Mouse (Mus musculus): Measurements from ENCODE around the gene Arid5a.
A peak's percentile ranks its signal among the peaks of the same experiment; 100 is the strongest.

Gene Arid5a

GRCm38 (mm10) chr1:36331743-36332142 lies 24.2 kb downstream of the Arid5a start:
- DNase-seq: no peak

- DNase-seq: no peak
Measured at GRCm38 (mm10) chr1:36332955-36333887, 25.7 kb downstream of the Arid5a start.

GRCm38 (mm10) chr1:36342547-36342946 lies 35.0 kb downstream of the Arid5a start:
- no peak for DNase-seq

DNA sequence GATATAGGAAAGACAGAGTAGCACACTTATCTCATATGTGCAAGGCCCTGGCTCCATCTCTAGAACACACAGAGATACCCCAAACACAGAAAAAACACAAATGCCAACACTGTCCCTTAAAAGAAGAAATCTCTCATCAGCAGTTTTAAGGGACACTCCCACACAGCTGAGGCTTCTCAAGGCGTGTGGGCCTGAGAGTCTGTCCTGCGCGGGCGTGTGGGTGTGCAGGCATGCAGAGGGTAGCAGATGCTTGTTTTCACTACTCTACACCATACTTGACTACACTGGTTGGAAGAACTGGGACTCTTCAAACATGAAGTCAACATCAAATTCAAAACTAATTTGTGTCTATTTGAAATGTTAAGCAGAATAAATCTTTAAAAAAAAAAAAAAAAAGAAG lies 44.8 kb downstream of the Arid5a start:
- DNase-seq: no peak

DNA sequence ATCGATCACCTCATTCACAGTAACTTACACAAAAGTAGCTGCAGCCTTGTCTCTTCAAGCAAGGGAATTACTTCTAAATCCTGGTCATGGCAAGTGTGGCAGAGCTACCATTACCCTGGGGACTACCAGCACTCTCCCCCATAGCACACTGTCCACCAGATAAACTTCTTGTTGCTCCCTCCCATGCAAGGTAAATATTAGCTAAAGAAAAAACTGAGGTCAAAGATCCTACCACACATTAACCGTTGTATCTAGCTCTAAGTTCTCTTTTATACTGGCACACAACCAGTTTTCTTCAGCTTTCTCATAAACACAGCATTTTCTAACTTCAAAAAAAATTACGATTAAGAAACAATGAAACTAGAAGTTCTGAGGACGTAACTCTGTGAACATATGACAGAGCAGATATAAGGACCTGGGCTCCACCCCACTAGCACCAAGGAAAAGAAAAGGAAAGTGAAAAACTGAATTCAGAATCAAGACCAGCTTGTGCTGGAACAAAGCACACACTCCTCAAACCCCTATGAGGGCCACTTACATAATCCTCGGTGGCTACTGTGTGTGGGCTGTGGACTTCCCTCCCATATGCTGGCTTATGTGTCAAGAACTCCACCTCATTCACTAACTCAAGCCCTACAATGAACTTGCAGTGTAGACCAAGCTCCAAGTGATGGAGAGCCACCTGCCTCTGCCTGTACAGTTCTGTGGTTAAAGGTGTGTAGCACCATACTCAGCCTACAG lies 49.6 kb downstream of the Arid5a start:
- DNase-seq: no peak

GRCm38 (mm10) chr1:36367698-36368097 lies 60.2 kb downstream of the Arid5a start:
- no peak for DNase-seq

DNA sequence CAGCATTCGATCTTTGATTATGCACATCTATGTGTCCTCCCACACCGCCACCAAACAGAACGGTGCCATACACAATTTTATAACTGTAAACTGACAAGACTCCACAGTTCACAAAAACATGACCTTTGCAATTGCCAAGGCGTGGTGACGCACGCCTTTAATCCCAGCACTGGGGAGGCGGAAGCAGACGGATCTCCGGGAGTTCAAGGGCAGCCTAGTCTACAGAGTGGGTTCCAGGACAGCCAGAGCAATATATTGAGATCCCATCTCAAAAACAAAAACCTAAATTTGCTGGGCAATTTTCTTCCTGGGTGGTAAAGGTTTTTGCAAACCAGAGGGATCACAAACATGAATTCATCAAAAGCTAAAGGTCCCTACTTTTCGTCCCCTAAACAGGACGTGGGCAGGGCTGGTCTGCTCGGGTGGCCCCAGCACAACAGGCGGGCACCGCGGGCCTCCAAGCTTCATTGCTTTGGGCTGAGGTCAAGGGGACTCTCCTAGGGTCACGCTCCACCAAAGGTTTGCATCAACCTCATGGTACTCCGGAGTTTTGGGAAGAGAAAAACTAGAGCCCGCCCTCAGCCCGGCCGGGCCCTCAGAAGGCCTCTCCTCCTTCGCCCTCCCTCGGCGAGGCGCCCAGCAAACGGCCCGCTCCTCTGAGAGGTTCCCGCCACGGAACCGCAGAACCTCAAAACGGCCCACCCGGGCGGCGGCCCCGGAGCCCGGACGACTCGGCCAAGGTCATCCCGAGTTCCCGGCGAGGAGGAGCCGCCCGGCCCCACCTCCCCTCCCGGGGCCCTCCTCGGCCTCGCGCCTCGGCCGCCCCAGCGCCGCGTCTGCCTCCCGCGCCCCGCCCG lies 60.8 kb downstream of the Arid5a start:
- peak; percentile 69 for DNase-seq

DNA sequence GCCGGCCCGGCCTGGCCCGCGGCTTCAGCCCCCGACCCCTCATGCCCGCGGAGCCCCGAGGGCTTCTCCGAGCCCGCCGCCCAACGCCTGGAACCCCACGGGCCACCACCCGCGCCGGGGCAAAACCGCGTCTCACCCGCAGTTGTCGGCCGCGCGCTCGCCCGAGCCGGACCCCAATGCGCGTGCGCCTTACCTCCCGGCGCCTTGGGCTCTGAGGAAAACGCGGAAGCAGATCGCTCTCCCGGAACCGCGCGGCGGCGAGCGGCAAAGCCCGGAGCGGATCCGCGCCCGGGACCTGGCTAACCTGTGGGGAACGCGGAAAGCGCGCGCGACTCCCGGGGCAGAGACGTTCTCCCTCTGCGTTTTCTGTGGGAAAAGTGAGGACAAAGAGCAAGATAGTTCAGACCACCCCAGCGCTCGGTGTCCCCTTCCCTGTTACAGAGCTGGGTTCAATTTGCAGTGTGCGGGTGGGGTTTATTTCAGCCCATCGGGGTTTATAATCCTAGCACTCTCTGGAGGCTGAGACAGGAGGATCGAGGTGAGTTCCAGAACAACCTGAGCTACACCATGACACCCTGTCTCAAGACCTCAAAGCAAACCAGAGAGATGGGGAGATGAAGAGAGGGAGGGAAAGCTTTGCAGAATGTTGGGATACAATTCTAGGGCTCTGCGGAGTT lies 61.6 kb downstream of the Arid5a start, which contains the start of gene Kansl3:
Gene Kansl3 (minus strand): TSS at position 213 of the 677 bp plus-strand sequence.
- peak; percentile 92 for DNase-seq

DNA sequence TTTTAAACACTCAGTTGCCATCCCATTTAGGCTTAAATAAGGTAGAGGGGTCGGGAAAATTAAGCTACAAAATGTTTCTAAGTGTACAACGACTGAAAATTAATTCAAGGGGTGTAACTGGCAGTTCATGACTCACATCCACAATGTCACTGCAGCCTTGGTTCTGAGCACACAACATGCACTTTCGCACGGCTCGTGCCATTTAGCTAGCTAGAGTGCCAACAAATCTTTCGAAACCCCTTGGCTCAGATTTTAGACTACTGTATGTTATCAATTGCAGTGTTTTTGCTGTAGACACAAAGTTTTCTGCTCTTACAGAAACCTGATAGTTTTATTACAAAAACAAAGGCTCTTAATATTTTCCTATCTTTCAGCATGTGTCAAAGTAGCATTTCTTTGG lies 63.4 kb downstream of the Arid5a start:
- DNase-seq: no peak

GRCm38 (mm10) chr1:36371934-36372845 lies 64.7 kb downstream of the Arid5a start, which contains the start of gene Fer1l5:
TSS of gene Fer1l5 (plus strand) at chr1:36372291.
- no peak for DNase-seq
